Mouse (Mus musculus): ENCODE measurements around the gene Wdr95. TPM values are rescaled to one million over a fixed set of nuclear protein-coding genes. Genes with fewer than 3 reads are reported as not detected.

The Wdr95 gene
- polyA plus RNA-seq, 1 experiment from 2014 or later: 0.25 TPM

GRCm38 (mm10) chr5:149641277-149641892, 112.9 kb downstream of the Wdr95 start:
- Histone ChIP-seq H3K4me3 (ENCODE audit: low read depth, low read length) (no peak overlapping the region), H3K36me3 (ENCODE audit: control insufficient read depth, insufficient read depth, low read length) (no peaks in the 10 kb centered on the region), H3K9me3 (ENCODE audit: control insufficient read depth, low read length) (no peaks in the 10 kb centered on the region), H3K27me3 (ENCODE audit: control insufficient read depth, insufficient read depth, low read length) (no peaks in the 10 kb centered on the region), H3K9ac (replicated peaks; ENCODE audit: low read depth, low read length) (no peak overlapping the region), H3K4me1 (ENCODE audit: control insufficient read depth, insufficient read depth, low read length) (peaks cover 3% of the 10 kb centered on the region; the same call in 1 of the 2 replicates), H3K4me2 (ENCODE audit: low read depth, low read length) (no peak overlapping the region), H3K27ac (ENCODE audit: low read depth, low read length) (no peak overlapping the region)
- ATAC-seq (ENCODE audit: low read depth): no peak
- 90% methylated on average over 8 of the region's 8 CpGs for WGBS

GRCm38 (mm10) chr5:149642366-149642765, 113.9 kb downstream of the Wdr95 start:
- Histone ChIP-seq H3K4me2 (ENCODE audit: low read depth, low read length) (no peak overlapping the region), H3K4me3 (ENCODE audit: low read depth, low read length) (no peak overlapping the region), H3K9me3 (ENCODE audit: control insufficient read depth, low read length) (no peaks in the 10 kb centered on the region), H3K9ac (replicated peaks; ENCODE audit: low read depth, low read length) (no peak overlapping the region), H3K27ac (ENCODE audit: low read depth, low read length) (no peak overlapping the region), H3K4me1 (ENCODE audit: control insufficient read depth, insufficient read depth, low read length) (peaks cover under 1% of the 10 kb centered on the region; the same call in 1 of the 2 replicates), H3K27me3 (ENCODE audit: control insufficient read depth, insufficient read depth, low read length) (no peaks in the 10 kb centered on the region), H3K36me3 (ENCODE audit: control insufficient read depth, insufficient read depth, low read length) (no peaks in the 10 kb centered on the region)
- no peak; the same call in 1 of the 2 replicates for ATAC-seq (ENCODE audit: low read depth)
- WGBS: 57% methylated on average over 6 of the region's 6 CpGs

GRCm38 (mm10) chr5:149642783-149643509, 114.5 kb downstream of the Wdr95 start:
- Histone ChIP-seq H3K27ac (ENCODE audit: low read depth, low read length) (no peak overlapping the region), H3K4me1 (ENCODE audit: control insufficient read depth, insufficient read depth, low read length) (no peaks in the 10 kb centered on the region), H3K4me2 (ENCODE audit: low read depth, low read length) (no peak overlapping the region), H3K36me3 (ENCODE audit: control insufficient read depth, insufficient read depth, low read length) (no peaks in the 10 kb centered on the region), H3K4me3 (ENCODE audit: low read depth, low read length) (no peak overlapping the region), H3K9ac (replicated peaks; ENCODE audit: low read depth, low read length) (no peak overlapping the region), H3K27me3 (ENCODE audit: control insufficient read depth, insufficient read depth, low read length) (no peaks in the 10 kb centered on the region), H3K9me3 (ENCODE audit: control insufficient read depth, low read length) (no peaks in the 10 kb centered on the region)
- 88% methylated on average over 11 of the region's 11 CpGs for WGBS
- ATAC-seq (ENCODE audit: low read depth): no peak

- ATAC-seq (ENCODE audit: low read depth): no peak
- Histone ChIP-seq H3K4me3 (ENCODE audit: low read depth, low read length) (no peak overlapping the region), H3K27ac (ENCODE audit: low read depth, low read length) (no peak overlapping the region), H3K4me2 (ENCODE audit: low read depth, low read length) (no peak overlapping the region), H3K4me1 (ENCODE audit: control insufficient read depth, insufficient read depth, low read length) (no peaks in the 10 kb centered on the region), H3K9me3 (ENCODE audit: control insufficient read depth, low read length) (no peaks in the 10 kb centered on the region), H3K9ac (replicated peaks; ENCODE audit: low read depth, low read length) (no peak overlapping the region), H3K36me3 (ENCODE audit: control insufficient read depth, insufficient read depth, low read length) (no peaks in the 10 kb centered on the region), H3K27me3 (ENCODE audit: control insufficient read depth, insufficient read depth, low read length) (no peaks in the 10 kb centered on the region)
- 67% methylated on average over 8 of the region's 8 CpGs for WGBS
These were observed 119.1 kb downstream of the Wdr95 start for GRCm38 (mm10) chr5:149647367-149648115.

- 60% methylated on average over 4 of the region's 4 CpGs for WGBS
- no peak overlapping the region for H3K27ac ChIP-seq (ENCODE audit: low read depth, low read length)
- H3K27me3 ChIP-seq (ENCODE audit: control insufficient read depth, insufficient read depth, low read length): no peaks in the 10 kb centered on the region
These were observed 119.7 kb downstream of the Wdr95 start for GRCm38 (mm10) chr5:149648196-149648595.

GRCm38 (mm10) chr5:149648895-149649406, 120.5 kb downstream of the Wdr95 start:
- Histone ChIP-seq H3K36me3 (ENCODE audit: control insufficient read depth, insufficient read depth, low read length) (no peaks in the 10 kb centered on the region), H3K27me3 (ENCODE audit: control insufficient read depth, insufficient read depth, low read length) (no peaks in the 10 kb centered on the region), H3K4me3 (ENCODE audit: low read depth, low read length) (no peak overlapping the region), H3K9ac (replicated peaks; ENCODE audit: low read depth, low read length) (no peak overlapping the region), H3K4me1 (ENCODE audit: control insufficient read depth, insufficient read depth, low read length) (no peaks in the 10 kb centered on the region), H3K4me2 (ENCODE audit: low read depth, low read length) (no peak overlapping the region), H3K9me3 (ENCODE audit: control insufficient read depth, low read length) (no peaks in the 10 kb centered on the region), H3K27ac (ENCODE audit: low read depth, low read length) (no peak overlapping the region)
- 0 out of 2 replicates have a peak, but pooled peaks have one; percentile 21 for ATAC-seq (ENCODE audit: low read depth)
- whole genome bisulfite sequencing: 77% methylated on average over 6 of the region's 6 CpGs

More at GRCm38 (mm10) chr5:149648196-149648595, 119.7 kb downstream of the Wdr95 start:
- Histone ChIP-seq H3K9me3 (ENCODE audit: control insufficient read depth, low read length) (no peaks in the 10 kb centered on the region), H3K4me2 (ENCODE audit: low read depth, low read length) (no peak overlapping the region), H3K36me3 (ENCODE audit: control insufficient read depth, insufficient read depth, low read length) (no peaks in the 10 kb centered on the region), H3K4me1 (ENCODE audit: control insufficient read depth, insufficient read depth, low read length) (no peaks in the 10 kb centered on the region), H3K9ac (replicated peaks; ENCODE audit: low read depth, low read length) (no peak overlapping the region), H3K4me3 (ENCODE audit: low read depth, low read length) (no peak overlapping the region)
- ATAC-seq (ENCODE audit: low read depth): no peak

GRCm38 (mm10) chr5:149649499-149650178, 121.2 kb downstream of the Wdr95 start:
- ATAC-seq (ENCODE audit: low read depth): no peak
- Histone ChIP-seq H3K4me3 (ENCODE audit: low read depth, low read length) (no peak overlapping the region), H3K4me2 (ENCODE audit: low read depth, low read length) (no peak overlapping the region), H3K36me3 (ENCODE audit: control insufficient read depth, insufficient read depth, low read length) (no peaks in the 10 kb centered on the region), H3K27ac (ENCODE audit: low read depth, low read length) (no peak overlapping the region), H3K9ac (replicated peaks; ENCODE audit: low read depth, low read length) (no peak overlapping the region), H3K4me1 (ENCODE audit: control insufficient read depth, insufficient read depth, low read length) (no peaks in the 10 kb centered on the region), H3K9me3 (ENCODE audit: control insufficient read depth, low read length) (no peaks in the 10 kb centered on the region), H3K27me3 (ENCODE audit: control insufficient read depth, insufficient read depth, low read length) (no peaks in the 10 kb centered on the region)
- WGBS: 75% methylated on average over 14 of the region's 14 CpGs

GRCm38 (mm10) chr5:149650179-149650553, 121.7 kb downstream of the Wdr95 start:
- no peak for ATAC-seq (ENCODE audit: low read depth)
- Histone ChIP-seq H3K9ac (replicated peaks; ENCODE audit: low read depth, low read length) (no peak overlapping the region), H3K4me3 (ENCODE audit: low read depth, low read length) (no peak overlapping the region), H3K4me1 (ENCODE audit: control insufficient read depth, insufficient read depth, low read length) (no peaks in the 10 kb centered on the region), H3K27ac (ENCODE audit: low read depth, low read length) (no peak overlapping the region), H3K4me2 (ENCODE audit: low read depth, low read length) (no peak overlapping the region), H3K9me3 (ENCODE audit: control insufficient read depth, low read length) (no peaks in the 10 kb centered on the region), H3K36me3 (ENCODE audit: control insufficient read depth, insufficient read depth, low read length) (no peaks in the 10 kb centered on the region), H3K27me3 (ENCODE audit: control insufficient read depth, insufficient read depth, low read length) (no peaks in the 10 kb centered on the region)
- 66% methylated on average over 4 of the region's 4 CpGs for WGBS

Data from neural tube, embryonic 14.5 days (tissue).